Mouse (Mus musculus) midbrain, postnatal 0 days (tissue): ENCODE results near the gene Rpl18. TPM values are rescaled to one million over a fixed set of nuclear protein-coding genes. Genes with fewer than 3 reads are reported as not detected.

Source experiments
- ATAC-seq: fragments of 200-750 bp; cut with Nextera tagmentation; 2 replicates; pipeline ENCODE4 v1.8.0; 2017; ENCODE audit warnings: moderate number of reproducible peaks, mild to moderate bottlenecking, moderate TSS enrichment, moderate library complexity; ENCODE audit not compliant: low FRiP score
- DNase-seq: peaks from one replicate; pipeline ENCODE4 v3.0.0-alpha.2; 2015; ENCODE audit warnings: low spot score
- H3K27ac ChIP-seq: fragments of 300-500 bp; sonication (generic); 2 replicates; pipeline ENCODE4 v1.5.1; 2014; ENCODE audit warnings: low read depth, mild to moderate bottlenecking, low read length, mixed read lengths
- H3K27me3 ChIP-seq: fragments of 300-500 bp; sonication (generic); 2 replicates; pipeline ENCODE4 v1.6.1; 2014; ENCODE audit warnings: low read length, control low read depth, mixed read lengths; ENCODE audit not compliant: insufficient read depth
- H3K36me3 ChIP-seq: fragments of 300-500 bp; sonication (generic); 2 replicates; pipeline ENCODE4 v1.6.1; 2014; ENCODE audit warnings: low read length, control low read depth, mixed read lengths; ENCODE audit not compliant: insufficient read depth
- H3K4me1 ChIP-seq: fragments of 300-500 bp; sonication (generic); 2 replicates; pipeline ENCODE4 v1.6.1; 2014; ENCODE audit warnings: mild to moderate bottlenecking, control low read depth, antibody characterized with exemption, low read length, mixed read lengths; ENCODE audit not compliant: insufficient read depth
- H3K4me2 ChIP-seq: fragments of 300-500 bp; sonication (generic); 2 replicates; pipeline ENCODE4 v1.6.1; 2014; ENCODE audit warnings: low read depth, mild to moderate bottlenecking, low read length, mixed read lengths; ENCODE audit not compliant: poor library complexity, severe bottlenecking
- H3K4me3 ChIP-seq: fragments of 300-500 bp; sonication (generic); 2 replicates; pipeline ENCODE4 v1.5.1; 2014; ENCODE audit warnings: low read depth, mild to moderate bottlenecking, low read length, moderate library complexity
- H3K9ac ChIP-seq: fragments of 300-500 bp; sonication (generic); replicated peaks from 2 replicates; pipeline ENCODE4 v1.6.1; 2014; ENCODE audit warnings: mild to moderate bottlenecking, low read length, moderate library complexity, mixed read lengths; ENCODE audit not compliant: poor library complexity, severe bottlenecking
- H3K9me3 ChIP-seq: fragments of 300-500 bp; sonication (generic); 2 replicates; pipeline ENCODE4 v1.6.1; 2016; ENCODE audit warnings: low read length, control low read depth
- CTCF ChIP-seq: IDR thresholded peaks from 2 replicates; pipeline ENCODE4 v1.5.1; 2016; ENCODE audit warnings: antibody characterized with exemption, mild to moderate bottlenecking
- WGBS: fragments of 180-500 bp; shearing (Covaris S2); extraction: QIAGEN DNeasy Blood & Tissue Kit; methylation state at CpG from one replicate; pipeline ENCODE4 v1.1.7; 2014; 5-methylcytosine and 5-hydroxymethylcytosine counted together
- polyA plus RNA-seq: library from polyadenylated mRNA; unstranded; fragments of >200 nt; fragmentation: Nextera tagmentation; extraction: Ambion mirVana; gene quantifications from 2 replicates; pipeline ENCODE4 v1.2.1, GENCODE M21; 2015
- total RNA-seq: library from RNA; depleted of rRNA; stranded (reverse); fragments of >200 nt; gene quantifications from 2 replicates; pipeline ENCODE4 v1.2.3, GENCODE M21; 2014

The Rpl18 gene
- total and polyA plus RNA-seq, 2 experiments from 2014 or later: 473 to 989 TPM

DNA sequence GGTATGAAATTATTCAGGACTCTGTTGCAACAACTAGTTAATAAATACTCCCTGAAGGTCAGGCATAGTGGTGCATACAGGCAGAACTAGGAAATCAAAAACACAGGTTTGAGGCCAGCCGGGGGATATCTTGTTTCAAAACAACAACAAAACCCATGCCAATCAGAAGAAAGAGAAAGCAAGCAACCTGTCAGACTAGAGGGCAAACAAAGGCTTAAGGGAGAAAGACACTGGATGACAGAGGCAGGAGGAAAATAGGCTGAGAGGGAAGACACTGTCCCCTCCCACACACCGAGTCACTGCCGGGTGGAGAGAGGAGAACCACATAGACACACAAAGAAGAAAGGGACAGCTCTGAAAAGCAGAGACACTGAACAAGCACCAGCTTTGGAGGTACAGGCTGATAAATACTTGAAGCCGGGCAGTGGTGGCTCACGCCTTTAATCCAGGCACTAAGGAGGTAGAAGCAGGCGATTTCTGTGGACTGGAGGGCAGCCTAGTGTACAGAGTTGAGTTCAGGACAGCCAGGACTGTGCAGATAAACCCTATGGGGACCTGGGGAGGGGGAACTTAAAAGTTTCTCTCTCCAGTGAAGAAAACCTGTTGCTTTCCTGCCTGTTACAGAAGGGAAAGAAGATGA is 1.3 kb upstream of the Rpl18 start:
- peaks cover 32% of the 10 kb centered on the region for H3K36me3 ChIP-seq
- ATAC-seq (no peak), DNase-seq (no peak)
- peaks cover 14% of the 10 kb centered on the region for H3K4me1 ChIP-seq
- H3K9me3 ChIP-seq: no peaks in the 10 kb centered on the region
- no peak overlapping the region for H3K27ac ChIP-seq
- TF ChIP-seq CTCF: no peak
- H3K4me3 ChIP-seq: peak overlapping the region; percentile 70; the same call in 1 of the 2 replicates
- H3K27me3 ChIP-seq: no peaks in the 10 kb centered on the region
- 76% methylated on average over 6 of the region's 6 CpGs for WGBS
- peak overlapping the region; percentile 93 for H3K4me2 ChIP-seq
- H3K9ac ChIP-seq: peak overlapping the region; percentile 78

DNA sequence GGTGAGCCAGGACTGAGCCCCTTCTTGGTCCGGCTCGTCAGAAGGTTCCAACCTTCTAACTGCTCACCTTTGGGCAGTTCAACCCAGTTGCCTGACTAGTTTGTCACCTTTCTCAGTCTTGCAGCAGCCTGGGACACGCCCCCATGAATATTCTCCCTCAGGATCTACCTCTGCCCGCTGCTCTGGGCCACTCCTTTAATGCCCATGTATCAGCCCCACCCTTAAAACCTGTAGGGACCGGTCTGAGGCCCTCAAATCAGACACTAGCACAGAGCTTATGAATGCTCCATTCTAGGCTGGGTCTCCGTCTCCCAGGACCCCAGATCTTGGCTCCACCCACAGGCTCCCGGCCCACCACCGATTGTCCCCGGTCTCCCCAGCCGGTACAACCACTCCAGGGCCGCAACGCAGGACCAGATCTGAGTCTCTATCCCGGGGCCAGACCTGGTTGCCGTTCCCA is 597 bp upstream of the Rpl18 start:
- no peaks in the 10 kb centered on the region for H3K27me3 ChIP-seq
- H3K27ac ChIP-seq: peak overlapping the region; percentile 60
- H3K4me2 ChIP-seq: peak overlapping the region; percentile 93
- H3K4me1 ChIP-seq: peaks cover 12% of the 10 kb centered on the region
- ATAC-seq (no peak; the same call in none of the 2 replicates), DNase-seq (no peak)
- no peak for TF ChIP-seq CTCF
- WGBS: 14% methylated on average over 14 of the region's 14 CpGs
- H3K4me3 ChIP-seq: peak overlapping the region; percentile 70
- peak overlapping the region; percentile 78 for H3K9ac ChIP-seq
- no peaks in the 10 kb centered on the region for H3K9me3 ChIP-seq
- peaks cover 32% of the 10 kb centered on the region for H3K36me3 ChIP-seq

DNA sequence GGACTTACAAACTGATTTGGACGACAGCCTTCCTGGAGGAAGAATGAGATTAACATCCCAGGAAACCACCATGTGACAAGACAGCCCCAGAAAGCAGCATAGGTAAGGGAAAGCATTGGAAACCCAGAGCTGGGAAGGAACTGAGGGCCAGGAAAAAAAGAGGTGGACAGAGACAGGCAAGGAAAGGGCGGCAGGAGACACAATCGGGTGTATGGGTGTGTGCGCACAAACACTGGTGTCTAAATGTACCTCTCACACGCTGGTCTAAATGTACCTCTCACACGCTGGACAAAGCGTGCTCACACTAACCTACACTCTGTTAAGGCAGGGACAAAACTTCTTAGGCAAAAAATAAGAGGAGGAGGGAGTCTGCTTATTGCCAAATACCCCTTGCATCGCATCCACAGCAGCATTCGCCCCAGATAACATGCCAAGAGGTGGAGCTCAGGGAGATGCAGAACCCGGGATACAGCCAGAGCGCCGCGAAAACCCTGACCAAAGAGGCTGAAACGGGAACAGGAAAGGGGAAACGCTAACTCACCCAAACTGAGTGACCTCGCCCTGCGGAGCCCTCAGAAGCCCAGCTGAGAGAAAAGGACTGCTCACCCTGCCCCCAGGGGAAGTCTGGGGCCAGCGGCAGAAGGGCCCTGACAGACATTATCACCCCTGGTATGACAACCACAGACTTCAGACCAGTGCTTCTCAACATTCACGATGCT is 643 bp downstream of the Rpl18 start:
- ATAC-seq (no peak), DNase-seq (no peak)
- TF ChIP-seq CTCF: no peak
- H3K4me2 ChIP-seq: peak overlapping the region; percentile 93
- no peaks in the 10 kb centered on the region for H3K9me3 ChIP-seq
- peak overlapping the region; percentile 70 for H3K4me3 ChIP-seq
- peak overlapping the region; percentile 62; the same call in 1 of the 2 replicates for H3K27ac ChIP-seq
- H3K9ac ChIP-seq: peak overlapping the region; percentile 78
- H3K27me3 ChIP-seq: no peaks in the 10 kb centered on the region
- H3K36me3 ChIP-seq: peaks cover 35% of the 10 kb centered on the region
- H3K4me1 ChIP-seq: peaks cover 9% of the 10 kb centered on the region
- WGBS: 83% methylated on average over 19 of the region's 19 CpGs

DNA sequence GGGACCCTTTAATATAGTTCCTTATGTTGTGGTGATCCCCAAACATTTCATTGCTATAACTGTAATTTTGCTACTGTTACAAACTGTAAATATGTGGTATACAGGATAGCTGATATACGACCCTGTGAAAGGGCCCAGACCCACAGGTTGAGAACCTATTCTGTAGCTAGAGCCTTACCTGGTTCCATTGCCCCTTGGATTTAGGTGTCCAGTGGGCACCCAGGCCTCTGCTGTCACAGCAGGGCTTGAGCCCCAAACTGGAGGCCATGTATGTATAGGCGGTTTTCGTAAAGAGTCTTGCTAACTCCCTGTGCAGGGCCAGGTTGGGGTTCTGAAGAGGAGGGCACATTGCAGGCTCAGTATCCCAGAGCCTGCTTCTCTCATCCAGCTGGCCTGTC is 1.2 kb downstream of the Rpl18 start:
- DNase-seq: no peak

GRCm38 (mm10) chr7:45716952-45717917 is 2.0 kb downstream of the Rpl18 start:
- TF ChIP-seq CTCF: no peak
- Histone ChIP-seq H3K27me3 (no peaks in the 10 kb centered on the region), H3K4me3 (peak overlapping the region; percentile 58), H3K27ac (peak overlapping the region; percentile 89), H3K9me3 (no peaks in the 10 kb centered on the region), H3K9ac (peak overlapping the region; percentile 89), H3K4me1 (peaks cover 9% of the 10 kb centered on the region), H3K36me3 (peaks cover 30% of the 10 kb centered on the region), H3K4me2 (peak overlapping the region; percentile 62)
- 11% methylated on average over 31 of the region's 31 CpGs for WGBS
- DNase-seq (no peak), ATAC-seq (peak; percentile 18; the same call in 1 of the 2 replicates)

More for the DNA sequence above, 1.2 kb downstream of the Rpl18 start:
- no peak for ATAC-seq
- H3K4me3 ChIP-seq: no peak overlapping the region; the same call in 1 of the 2 replicates
- no peaks in the 10 kb centered on the region for H3K27me3 ChIP-seq
- H3K4me2 ChIP-seq: peak overlapping the region; percentile 62
- H3K36me3 ChIP-seq: peaks cover 33% of the 10 kb centered on the region
- H3K9ac ChIP-seq: no peak overlapping the region
- no peak for TF ChIP-seq CTCF
- WGBS: 96% methylated on average over 3 of the region's 3 CpGs
- H3K4me1 ChIP-seq: peaks cover 9% of the 10 kb centered on the region
- no peak overlapping the region for H3K27ac ChIP-seq
- H3K9me3 ChIP-seq: no peaks in the 10 kb centered on the region
